Mouse (Mus musculus): ENCODE results near the gene Ankrd13a.
"Not testable (repeated sequence)": the region's sequence is repeated elsewhere in the genome, so short reads cannot be mapped to it uniquely, and the experiment has no call there.

Gene Ankrd13a

GRCm38 (mm10) chr5:114801841-114802240, 27.4 kb downstream of the Ankrd13a start:
- DNase-seq: no peak

GRCm38 (mm10) chr5:114803231-114803630, 28.8 kb downstream of the Ankrd13a start:
- DNase-seq: no peak

- DNase-seq: no peak
Measured at GRCm38 (mm10) chr5:114804335-114804734, 29.9 kb downstream of the Ankrd13a start.

GRCm38 (mm10) chr5:114804958-114805357, 30.5 kb downstream of the Ankrd13a start:
- DNase-seq: peak; percentile 73 to 76

GRCm38 (mm10) chr5:114805436-114806350, 31.2 kb downstream of the Ankrd13a start:
- DNase-seq: no peak

GRCm38 (mm10) chr5:114806636-114807035, 32.2 kb downstream of the Ankrd13a start:
- no peak for DNase-seq

GRCm38 (mm10) chr5:114807063-114807462, 32.6 kb downstream of the Ankrd13a start:
- DNase-seq: no peak

- DNase-seq: no peak
Measured at GRCm38 (mm10) chr5:114807468-114807867, 33.0 kb downstream of the Ankrd13a start.

- no peak for DNase-seq
Measured at GRCm38 (mm10) chr5:114807893-114808292, 33.4 kb downstream of the Ankrd13a start.

GRCm38 (mm10) chr5:114808385-114808784, 33.9 kb downstream of the Ankrd13a start:
- DNase-seq: no peak

GRCm38 (mm10) chr5:114809181-114809756, 34.8 kb downstream of the Ankrd13a start:
- DNase-seq: no peak

GRCm38 (mm10) chr5:114809826-114810225, 35.3 kb downstream of the Ankrd13a start:
- DNase-seq: no peak

GRCm38 (mm10) chr5:114813525-114814181, 39.2 kb downstream of the Ankrd13a start:
- peak; percentile 91 to 92 for DNase-seq

GRCm38 (mm10) chr5:114816599-114816998, 42.1 kb downstream of the Ankrd13a start:
- DNase-seq: no peak

- no peak for DNase-seq
Measured at GRCm38 (mm10) chr5:114818124-114818523, 43.6 kb downstream of the Ankrd13a start.

- DNase-seq: peak; percentile 80
Measured at GRCm38 (mm10) chr5:114822796-114823688, 48.6 kb downstream of the Ankrd13a start, which contains the start of gene 1500011B03Rik. Gene 1500011B03Rik, minus strand, starts transcription at chr5:114823468.

- DNase-seq: peak; percentile 49 to 61
Measured at GRCm38 (mm10) chr5:114824197-114824596, 49.7 kb downstream of the Ankrd13a start.

GRCm38 (mm10) chr5:114825978-114826691, 51.7 kb downstream of the Ankrd13a start:
- peak; percentile 78 to 79 for DNase-seq

GRCm38 (mm10) chr5:114827427-114827826, 53.0 kb downstream of the Ankrd13a start:
- no peak for DNase-seq

- DNase-seq: no peak
Measured at GRCm38 (mm10) chr5:114829740-114830139, 55.3 kb downstream of the Ankrd13a start.

GRCm38 (mm10) chr5:114836886-114837285, 62.4 kb downstream of the Ankrd13a start:
- DNase-seq: no peak

GRCm38 (mm10) chr5:114840481-114840880, 66.0 kb downstream of the Ankrd13a start:
- DNase-seq: not testable (repeated sequence)
